Mouse (Mus musculus) myocyte (in vitro differentiated cells): ENCODE measurements around the gene Klhl25. TPM values are rescaled to one million over a fixed set of nuclear protein-coding genes. Genes with fewer than 3 reads are reported as not detected.

Source experiments
- H3K27me3 ChIP-seq: one replicate; pipeline ENCODE4 v1.6.1; 2011; ENCODE audit not compliant: control insufficient read depth, insufficient read depth, insufficient read length
- H3K36me3 ChIP-seq: one replicate; pipeline ENCODE4 v1.6.1; 2011; ENCODE audit not compliant: control insufficient read depth, insufficient read depth
- H3K4me2 ChIP-seq: one replicate; pipeline ENCODE4 v1.6.1; 2011; ENCODE audit warnings: low read depth, control low read depth
- H3K4me3 ChIP-seq: one replicate; pipeline ENCODE4 v1.5.1; 2011; ENCODE audit warnings: mild to moderate bottlenecking, control low read depth, moderate library complexity
- H3K79me2 ChIP-seq: one replicate; pipeline ENCODE4 v1.6.1; 2011; ENCODE audit not compliant: control insufficient read depth, insufficient read depth
- H3ac ChIP-seq: one replicate; pipeline ENCODE4 v1.6.1; 2011; ENCODE audit not compliant: control insufficient read depth, insufficient read length
- CEBPB ChIP-seq: IDR thresholded peaks from 2 replicates; pipeline ENCODE4 v1.6.1; 2011; ENCODE audit warnings: mild to moderate bottlenecking, moderate library complexity; ENCODE audit not compliant: poor library complexity, insufficient read depth, severe bottlenecking
- E2F4 ChIP-seq: IDR thresholded peaks from one replicate; pipeline ENCODE4 v1.6.1; 2011; ENCODE audit warnings: mild to moderate bottlenecking, control low read depth, moderate library complexity; ENCODE audit not compliant: insufficient read depth
- MAX ChIP-seq: IDR thresholded peaks from one replicate; pipeline ENCODE4 v1.6.1; 2011; ENCODE audit warnings: low read depth, mild to moderate bottlenecking, control low read depth
- MYOD1 ChIP-seq, 3 experiments: IDR thresholded peaks; one replicate each; pipeline ENCODE4 v1.6.1; 2011; ENCODE audit warnings: control low read depth in 2 of 3, low read depth in 2 of 3, mild to moderate bottlenecking in 2 of 3, moderate library complexity in 1 of 3; ENCODE audit not compliant: insufficient read length in 2 of 3, control insufficient read depth in 1 of 3
- MYOG ChIP-seq, 3 experiments: IDR thresholded peaks; one replicate each; pipeline ENCODE4 v1.6.1; 2011; ENCODE audit warnings: control low read depth in 2 of 3, low read depth in 2 of 3, mild to moderate bottlenecking in 2 of 3; ENCODE audit not compliant: insufficient read length in 2 of 3, control insufficient read depth in 1 of 3, insufficient read depth in 1 of 3
- POLR2A ChIP-seq: IDR thresholded peaks from one replicate; pipeline ENCODE4 v1.6.1; 2011; ENCODE audit warnings: low read depth, mild to moderate bottlenecking, control low read depth, moderate library complexity; ENCODE audit not compliant: insufficient read length
- POLR2AphosphoS2 ChIP-seq: IDR thresholded peaks from one replicate; pipeline ENCODE4 v1.6.1; 2011; ENCODE audit warnings: low read depth, control low read depth; ENCODE audit not compliant: insufficient read length
- REST ChIP-seq: IDR thresholded peaks from one replicate; pipeline ENCODE4 v1.6.1; 2011; ENCODE audit warnings: mild to moderate bottlenecking, control low read depth, moderate library complexity; ENCODE audit not compliant: insufficient read depth, insufficient read length
- SRF ChIP-seq: IDR thresholded peaks from one replicate; pipeline ENCODE4 v1.6.1; 2011; ENCODE audit warnings: low read depth; ENCODE audit not compliant: control insufficient read depth, insufficient read length
- TCF12 ChIP-seq: IDR thresholded peaks from one replicate; pipeline ENCODE4 v1.6.1; 2011; ENCODE audit warnings: mild to moderate bottlenecking, control low read depth; ENCODE audit not compliant: poor library complexity, insufficient read depth, severe bottlenecking
- TCF3 ChIP-seq: IDR thresholded peaks from one replicate; pipeline ENCODE4 v1.6.1; 2011; ENCODE audit warnings: low read depth, control low read depth; ENCODE audit not compliant: insufficient read length
- USF1 ChIP-seq: IDR thresholded peaks from one replicate; pipeline ENCODE4 v1.6.1; 2011; ENCODE audit warnings: low read depth, mild to moderate bottlenecking, control low read depth, moderate library complexity
- polyA plus RNA-seq: library from polyadenylated mRNA; unstranded; fragments of >200 nt; fragmentation: generic; extraction: Trizol; gene quantifications from one replicate; pipeline ENCODE4 v1.2.1, GENCODE M21; 2012; ENCODE audit warnings: missing spikeins

The Klhl25 gene
- polyA plus RNA-seq, 1 experiment, result 14.6 TPM

GRCm38 (mm10) chr7:75881791-75882190 lies 33.7 kb downstream of the Klhl25 start:
- Histone ChIP-seq H3K79me2 (no peaks in the 10 kb centered on the region), H3K36me3 (no peaks in the 10 kb centered on the region), H3K27me3 (no peaks in the 10 kb centered on the region), H3K4me2 (peak overlapping the region; percentile 33), H3ac (no peak overlapping the region), H3K4me3 (no peak overlapping the region)
- no peak for TF ChIP-seq MYOG (IDR thresholded peaks at IDR 0.05; ENCODE audit: control insufficient read depth in 1 of 3, insufficient read depth in 1 of 3, insufficient read length in 2 of 3, low read depth in 2 of 3)
- TF ChIP-seq TCF3, result no peak
- no peak for TF ChIP-seq TCF12
- TF ChIP-seq CEBPB, result no peak
- no peak for TF ChIP-seq E2F4
- TF ChIP-seq POLR2A, result no peak
- no peak for TF ChIP-seq USF1
- no peak for TF ChIP-seq MAX
- no peak for TF ChIP-seq MYOD1 (IDR thresholded peaks at IDR 0.05; ENCODE audit: control insufficient read depth in 1 of 3, insufficient read length in 2 of 3, low read depth in 2 of 3)
- TF ChIP-seq SRF, result no peak
- no peak for TF ChIP-seq POLR2AphosphoS2
- TF ChIP-seq REST, result no peak

- Histone ChIP-seq H3K4me3 (no peak overlapping the region), H3K27me3 (no peaks in the 10 kb centered on the region), H3K79me2 (no peaks in the 10 kb centered on the region), H3ac (no peak overlapping the region), H3K4me2 (no peak overlapping the region), H3K36me3 (no peaks in the 10 kb centered on the region)
- no peak for TF ChIP-seq USF1
These were observed 43.4 kb downstream of the Klhl25 start for GRCm38 (mm10) chr7:75891466-75891865.

- TF ChIP-seq POLR2AphosphoS2 (no peak), TCF3 (no peak), SRF (no peak), MYOD1 (IDR thresholded peaks at IDR 0.05; ENCODE audit: control insufficient read depth in 1 of 3, insufficient read length in 2 of 3, low read depth in 2 of 3) (no peak), CEBPB (no peak), REST (no peak), E2F4 (no peak), MYOG (IDR thresholded peaks at IDR 0.05; ENCODE audit: control insufficient read depth in 1 of 3, insufficient read depth in 1 of 3, insufficient read length in 2 of 3, low read depth in 2 of 3) (no peak), TCF12 (no peak), USF1 (no peak), POLR2A (no peak), MAX (no peak)
- H3K27me3 ChIP-seq, result no peaks in the 10 kb centered on the region
- no peaks in the 10 kb centered on the region for H3K79me2 ChIP-seq
- no peak overlapping the region for H3K4me2 ChIP-seq
- H3K4me3 ChIP-seq, result no peak overlapping the region
- no peaks in the 10 kb centered on the region for H3K36me3 ChIP-seq
- H3ac ChIP-seq, result no peak overlapping the region
These were observed 44.6 kb downstream of the Klhl25 start for GRCm38 (mm10) chr7:75892737-75893136.

GRCm38 (mm10) chr7:75893709-75894108 lies 45.6 kb downstream of the Klhl25 start:
- Histone ChIP-seq H3ac (no peak overlapping the region), H3K27me3 (peaks cover 7% of the 10 kb centered on the region), H3K36me3 (no peaks in the 10 kb centered on the region), H3K4me2 (no peak overlapping the region), H3K4me3 (no peak overlapping the region), H3K79me2 (no peaks in the 10 kb centered on the region)
- no peak for TF ChIP-seq MYOG (IDR thresholded peaks at IDR 0.05; ENCODE audit: control insufficient read depth in 1 of 3, insufficient read depth in 1 of 3, insufficient read length in 2 of 3, low read depth in 2 of 3)
- TF ChIP-seq TCF12, result no peak
- TF ChIP-seq POLR2AphosphoS2, result no peak
- no peak for TF ChIP-seq USF1
- no peak for TF ChIP-seq POLR2A
- no peak for TF ChIP-seq MYOD1 (IDR thresholded peaks at IDR 0.05; ENCODE audit: control insufficient read depth in 1 of 3, insufficient read length in 2 of 3, low read depth in 2 of 3)
- TF ChIP-seq SRF, result no peak
- TF ChIP-seq E2F4, result no peak
- no peak for TF ChIP-seq TCF3

GRCm38 (mm10) chr7:75897041-75897440 lies 48.9 kb downstream of the Klhl25 start:
- TF ChIP-seq USF1 (no peak), MAX (no peak), POLR2A (no peak), E2F4 (no peak), REST (no peak), SRF (no peak), TCF12 (no peak), MYOD1 (IDR thresholded peaks at IDR 0.05; ENCODE audit: control insufficient read depth in 1 of 3, insufficient read length in 2 of 3, low read depth in 2 of 3) (no peak), CEBPB (no peak), TCF3 (no peak), MYOG (IDR thresholded peaks at IDR 0.05; ENCODE audit: control insufficient read depth in 1 of 3, insufficient read depth in 1 of 3, insufficient read length in 2 of 3, low read depth in 2 of 3) (no peak), POLR2AphosphoS2 (no peak)
- H3K4me3 ChIP-seq, result no peak overlapping the region
- no peaks in the 10 kb centered on the region for H3K79me2 ChIP-seq
- no peak overlapping the region for H3ac ChIP-seq
- no peaks in the 10 kb centered on the region for H3K36me3 ChIP-seq
- H3K4me2 ChIP-seq, result no peak overlapping the region
- H3K27me3 ChIP-seq, result peaks cover 10% of the 10 kb centered on the region
